Mouse (Mus musculus): ENCODE measurements around the gene Olfr69. TPM values are rescaled to one million over a fixed set of nuclear protein-coding genes. Genes with fewer than 3 reads are reported as not detected.
"Not testable (repeated sequence)": the region's sequence is repeated elsewhere in the genome, so short reads cannot be mapped to it uniquely, and the experiment has no call there.

The Olfr69 gene
- total RNA-seq, 1 experiment from 2014 or later = not detected

DNA sequence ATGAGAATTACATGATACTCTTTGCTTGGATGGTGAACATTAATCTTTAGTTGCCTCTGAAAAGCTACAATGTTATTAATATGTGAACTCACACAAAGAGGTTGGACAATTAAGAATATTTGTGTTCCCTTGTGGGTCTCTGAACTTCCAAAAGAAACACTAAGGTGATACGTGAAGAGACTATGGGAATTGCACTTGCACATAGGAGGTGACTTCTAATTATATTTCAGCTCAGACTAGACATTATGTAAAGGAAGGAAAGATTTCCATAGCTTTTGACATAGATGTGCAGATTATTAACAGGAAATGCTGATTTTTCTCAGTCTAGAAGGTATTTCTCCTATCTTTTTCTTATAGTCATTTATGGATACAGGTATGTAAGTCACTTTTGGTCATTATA is 41.3 kb downstream of the Olfr69 start, which contains the start of gene Olfr628:
TSS of gene Olfr628 (plus strand) at position 301 of the 400 bp plus-strand sequence.
- ATAC-seq (replicated peaks; ENCODE audit: low read depth, poor library complexity, severe bottlenecking) = no peak

- ATAC-seq (replicated peaks; ENCODE audit: low read depth, poor library complexity, severe bottlenecking) = not testable (repeated sequence)
Measured at GRCm38 (mm10) chr7:103716398-103716797, 55.0 kb downstream of the Olfr69 start.

Other genes with a start within 250 kb of the Olfr69 start
- not detected in 2 replicates for gene Olfr612, start 228.9 kb downstream of the Olfr69 start, total RNA-seq (2017)
- gene Olfr613, start 223.5 kb downstream of the Olfr69 start, total RNA-seq (2017) = not detected in 2 replicates
- not detected in 2 replicates for gene Olfr615, start 215.5 kb downstream of the Olfr69 start, total RNA-seq (2017)
- gene Olfr616, start 202.5 kb downstream of the Olfr69 start, total RNA-seq (2017) = not detected in 2 replicates
- not detected in 2 replicates for gene Olfr617, start 198.5 kb downstream of the Olfr69 start, total RNA-seq (2017)
- gene Olfr618, start 181.5 kb downstream of the Olfr69 start, total RNA-seq (2017) = not detected in 2 replicates
- gene Olfr619, start 171.0 kb downstream of the Olfr69 start, total RNA-seq (2017) = not detected in 2 replicates
- gene Olfr620, start 159.1 kb downstream of the Olfr69 start, total RNA-seq (2017) = not detected in 2 replicates
- not detected in 2 replicates for gene Olfr622, start 128.9 kb downstream of the Olfr69 start, total RNA-seq (2017)
- not detected in 2 replicates for gene Olfr623, start 107.9 kb downstream of the Olfr69 start, total RNA-seq (2017)
- under 0.01 TPM in 1 of 2 replicates, not detected in the other for gene Olfr624, start 100.4 kb downstream of the Olfr69 start, total RNA-seq (2017)
- not detected in 2 replicates for gene Olfr625-ps1, start 88.9 kb downstream of the Olfr69 start, total RNA-seq (2017)
- gene Olfr243, start 56.9 kb downstream of the Olfr69 start, total RNA-seq (2017) = not detected in 2 replicates
- gene Olfr628, start 41.2 kb downstream of the Olfr69 start, total RNA-seq (2017) = not detected in 2 replicates
- not detected in 2 replicates for gene Olfr629, start 26.7 kb downstream of the Olfr69 start, total RNA-seq (2017)
- not detected in 2 replicates for gene Olfr630, start 14.3 kb downstream of the Olfr69 start, total RNA-seq (2017)
- not detected in 2 replicates for gene Olfr68, start 8.1 kb upstream of the Olfr69 start, total RNA-seq (2017)
- not detected in 2 replicates for gene Olfr67, start 20.2 kb upstream of the Olfr69 start, total RNA-seq (2017)
- gene Hbb-bt, start 42.4 kb upstream of the Olfr69 start, total RNA-seq (2017) = 13.0 and 18.6 TPM in 2 replicates
- gene Hbb-bs, start 56.5 kb upstream of the Olfr69 start, total RNA-seq (2017) = 16.6 and 33.2 TPM in 2 replicates
- not detected in 2 replicates for gene Hbb-bh2, start 68.9 kb upstream of the Olfr69 start, total RNA-seq (2017)
- gene Hbb-bh1, start 71.6 kb upstream of the Olfr69 start, total RNA-seq (2017) = not detected in 2 replicates
- gene Hbb-y, start 81.6 kb upstream of the Olfr69 start, total RNA-seq (2017) = 2.9 TPM in 1 of 2 replicates, not detected in the other
- gene Olfr66, start 114.7 kb upstream of the Olfr69 start, total RNA-seq (2017) = not detected in 2 replicates
- gene Olfr64, start 122.9 kb upstream of the Olfr69 start, total RNA-seq (2017) = not detected in 2 replicates
- not detected in 2 replicates for gene Olfr65, start 131.9 kb upstream of the Olfr69 start, total RNA-seq (2017)
- gene Olfr631, start 157.2 kb upstream of the Olfr69 start, total RNA-seq (2017) = not detected in 2 replicates
- gene Olfr632, start 162.8 kb upstream of the Olfr69 start, total RNA-seq (2017) = not detected in 2 replicates
- gene Olfr633, start 172.8 kb upstream of the Olfr69 start, total RNA-seq (2017) = not detected in 2 replicates
- not detected in 2 replicates for gene Olfr635, start 199.6 kb upstream of the Olfr69 start, total RNA-seq (2017)
- not detected in 2 replicates for gene Olfr638, start 227.2 kb upstream of the Olfr69 start, total RNA-seq (2017)
- not detected in 2 replicates for gene Olfr639, start 245.7 kb upstream of the Olfr69 start, total RNA-seq (2017)

Data from common myeloid progenitor, adult 5-6 weeks (primary cell).